Mouse (Mus musculus) megakaryocyte, embryonic 14.5 days (primary cell): Measurements from ENCODE around the gene Lpo. TPM values are rescaled to one million over a fixed set of nuclear protein-coding genes. Genes with fewer than 3 reads are reported as not detected.
"Not testable (repeated sequence)": the region's sequence is repeated elsewhere in the genome, so short reads cannot be mapped to it uniquely, and the experiment has no call there.

Source experiments
- H3K27me3 ChIP-seq: replicated peaks from 2 replicates; pipeline ENCODE3; 2012; ENCODE audit warnings: inconsistent platforms
- H3K36me3 ChIP-seq: replicated peaks from 2 replicates; pipeline ENCODE3; 2012; ENCODE audit warnings: low read length, inconsistent platforms, mixed read lengths
- H3K4me1 ChIP-seq: 2 replicates; pipeline ENCODE4 v1.6.1; 2012; ENCODE audit warnings: inconsistent platforms
- H3K4me3 ChIP-seq: replicated peaks from 2 replicates; pipeline ENCODE3; 2012; ENCODE audit warnings: moderate library complexity, mild to moderate bottlenecking, inconsistent platforms
- H3K9me3 ChIP-seq: 2 replicates; pipeline ENCODE4 v1.6.1; 2012; ENCODE audit warnings: inconsistent platforms
- FLI1 ChIP-seq: IDR thresholded peaks from 2 replicates; pipeline ENCODE4 v1.6.1; 2012; ENCODE audit warnings: low read length, inconsistent platforms, mixed read lengths
- GATA1 ChIP-seq: IDR thresholded peaks from 3 replicates; pipeline ENCODE4 v1.6.1; 2012; ENCODE audit warnings: mixed read lengths, low read length, inconsistent platforms, borderline replicate concordance
- polyA plus RNA-seq: library from polyadenylated mRNA; stranded (reverse); fragments of >175 nt; gene quantifications from 2 replicates; pipeline ENCODE4 v1.2.3, GENCODE M21; 2012; ENCODE audit warnings: low replicate concordance; ENCODE audit not compliant: insufficient read depth

Gene Lpo
- polyA plus RNA-seq = not detected in 2 replicates

- Histone ChIP-seq H3K27me3 (peaks cover 68% of the 10 kb centered on the region), H3K4me3 (no peak within 1 kb of the TSS), H3K4me1 (no peaks in the 10 kb centered on the region), H3K9me3 (no peaks in the 10 kb centered on the region), H3K36me3 (no peaks in the 10 kb centered on the region)
- TF ChIP-seq FLI1 (no peak), GATA1 (no peak)
These were observed at the start of gene Lpo for GRCm38 (mm10) chr11:87828239-87828900. Gene Lpo, minus strand, starts transcription at chr11:87828289.

- H3K9me3 ChIP-seq = no peaks in the 10 kb centered on the region
These were observed 47.3 kb upstream of the Lpo start, which contains the start of gene Epx for GRCm38 (mm10) chr11:87875436-87875835. Gene Epx, minus strand, starts transcription at chr11:87875536.

GRCm38 (mm10) chr11:87871766-87872165 is 43.7 kb upstream of the Lpo start:
- peaks cover 10% of the 10 kb centered on the region for H3K4me1 ChIP-seq
- no peaks in the 10 kb centered on the region for H3K36me3 ChIP-seq
- no peaks in the 10 kb centered on the region for H3K9me3 ChIP-seq
- H3K27me3 ChIP-seq = peaks cover 87% of the 10 kb centered on the region
- TF ChIP-seq GATA1 (no peak), FLI1 (no peak)
- H3K4me3 ChIP-seq = no peak overlapping the region

More at GRCm38 (mm10) chr11:87875436-87875835, 47.3 kb upstream of the Lpo start, which contains the start of gene Epx:
- H3K4me1 ChIP-seq = peaks cover 6% of the 10 kb centered on the region
- H3K36me3 ChIP-seq = no peaks in the 10 kb centered on the region
- TF ChIP-seq GATA1 = no peak
- no peak for TF ChIP-seq FLI1
- peaks cover 81% of the 10 kb centered on the region for H3K27me3 ChIP-seq
- H3K4me3 ChIP-seq = peak within 1 kb of the TSS; percentile 17

- H3K36me3 ChIP-seq = no peaks in the 10 kb centered on the region
- peaks cover 73% of the 10 kb centered on the region for H3K27me3 ChIP-seq
- no peaks in the 10 kb centered on the region for H3K9me3 ChIP-seq
- H3K4me3 ChIP-seq = no peak overlapping the region
- H3K4me1 ChIP-seq = peaks cover 10% of the 10 kb centered on the region
- no peak for TF ChIP-seq GATA1
- no peak for TF ChIP-seq FLI1
These were observed 42.0 kb upstream of the Lpo start for GRCm38 (mm10) chr11:87870096-87870495.

GRCm38 (mm10) chr11:87866891-87867290 is 38.8 kb upstream of the Lpo start:
- peaks cover 57% of the 10 kb centered on the region for H3K27me3 ChIP-seq
- not testable (repeated sequence) for H3K9me3 ChIP-seq, H3K36me3 ChIP-seq, H3K4me3 ChIP-seq
- peaks cover 17% of the 10 kb centered on the region for H3K4me1 ChIP-seq

- H3K9me3 ChIP-seq = no peaks in the 10 kb centered on the region; the same call in 1 of the 2 replicates
- peaks cover 31% of the 10 kb centered on the region for H3K36me3 ChIP-seq
- H3K4me3 ChIP-seq = no peak overlapping the region
- peaks cover 33% of the 10 kb centered on the region for H3K27me3 ChIP-seq
- peaks cover 23% of the 10 kb centered on the region for H3K4me1 ChIP-seq
- no peak for TF ChIP-seq GATA1
- TF ChIP-seq FLI1 = no peak
These were observed 34.7 kb upstream of the Lpo start for GRCm38 (mm10) chr11:87862805-87863204.

GRCm38 (mm10) chr11:87860426-87860825 is 32.3 kb upstream of the Lpo start:
- Histone ChIP-seq H3K36me3 (peaks cover 48% of the 10 kb centered on the region), H3K4me1 (peaks cover 23% of the 10 kb centered on the region), H3K9me3 (no peaks in the 10 kb centered on the region; the same call in 1 of the 2 replicates), H3K4me3 (no peak overlapping the region), H3K27me3 (peaks cover 37% of the 10 kb centered on the region)
- TF ChIP-seq FLI1 = no peak
- no peak for TF ChIP-seq GATA1

- peaks cover 23% of the 10 kb centered on the region for H3K4me1 ChIP-seq
- no peak for TF ChIP-seq FLI1
- TF ChIP-seq GATA1 = no peak
- H3K4me3 ChIP-seq = no peak overlapping the region
- H3K9me3 ChIP-seq = no peaks in the 10 kb centered on the region
- peaks cover 48% of the 10 kb centered on the region for H3K36me3 ChIP-seq
- peaks cover 33% of the 10 kb centered on the region for H3K27me3 ChIP-seq
These were observed 31.2 kb upstream of the Lpo start for GRCm38 (mm10) chr11:87859273-87859672.

- TF ChIP-seq GATA1 (no peak), FLI1 (no peak)
These were observed 26.5 kb upstream of the Lpo start for GRCm38 (mm10) chr11:87854550-87854949.

GRCm38 (mm10) chr11:87853597-87853954 is 25.5 kb upstream of the Lpo start:
- Histone ChIP-seq H3K36me3 (peaks cover 23% of the 10 kb centered on the region), H3K27me3 (peaks cover 17% of the 10 kb centered on the region), H3K4me1 (peaks cover 16% of the 10 kb centered on the region), H3K9me3 (no peaks in the 10 kb centered on the region), H3K4me3 (peak overlapping the region; percentile 93)
- TF ChIP-seq GATA1 (no peak), FLI1 (no peak)

More at GRCm38 (mm10) chr11:87854550-87854949, 26.5 kb upstream of the Lpo start:
- peaks cover 16% of the 10 kb centered on the region for H3K4me1 ChIP-seq
- no peaks in the 10 kb centered on the region for H3K9me3 ChIP-seq
- H3K27me3 ChIP-seq = peaks cover 18% of the 10 kb centered on the region
- no peak overlapping the region for H3K4me3 ChIP-seq
- peaks cover 23% of the 10 kb centered on the region for H3K36me3 ChIP-seq
